ENCODE assay signal across 14 mouse cellular contexts in the genomic region with DNA sequence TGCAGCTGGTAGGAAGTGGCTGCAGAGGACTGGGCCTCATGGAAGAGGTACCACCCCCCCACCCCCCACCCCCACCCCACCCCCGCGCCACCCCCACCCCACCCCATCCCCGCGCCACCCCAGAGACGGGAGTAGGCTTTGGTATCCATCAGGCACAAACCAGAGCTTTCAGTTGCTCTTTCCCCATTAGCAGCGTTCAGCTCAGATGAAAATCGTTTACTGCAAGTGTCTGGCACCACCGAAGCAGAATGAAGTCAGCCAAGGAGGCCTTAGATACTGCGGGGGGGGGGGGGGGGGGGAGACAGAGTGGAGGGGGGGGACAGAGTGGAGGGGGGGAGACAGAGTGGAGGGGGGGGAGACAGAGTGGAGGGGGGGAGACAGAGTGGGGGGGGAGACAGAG. TPM values are rescaled to one million over a fixed set of nuclear protein-coding genes. Genes with fewer than 3 reads are reported as not detected.
DNase-seq lines count a peak whose midpoint lies in the region; ATAC-seq and TF ChIP-seq lines count a peak whose summit lies in the region.
"Had no signal": no experiment of that assay in that cellular context is flagged by ENCODE, and none has a peak within 500 bp of the region (broad histone marks: within the 10 kb centered on the region; RNA-seq: fewer than 3 reads in every experiment).

No protein-coding gene starts in this region.

- peak overlapping the region; percentile 57 for H3K9ac ChIP-seq in heart, embryonic 12.5 days
- no peak overlapping the region for H3K9ac ChIP-seq in lung, embryonic 14.5 days
- no peak overlapping the region for H3K9ac ChIP-seq in forebrain, postnatal 0 days
- H3K9ac ChIP-seq: midbrain, embryonic 15.5 days; neural tube, embryonic 15.5 days had no signal

- intact Hi-C loops in heart, postnatal 36 days (cut with DNase I), result no loop called here
- intact Hi-C loops in gastrocnemius, postnatal 14 days (cut with DNase I; ENCODE audit: low total_unique reads), result no loop called here
- intact Hi-C loops in gastrocnemius, postnatal 36 days (cut with DNase I), result no loop called here

- no peak for DNase-seq in heart, postnatal 36 days
- peak; percentile 35 for DNase-seq in lung, embryonic 14.5 days
- DNase-seq in lung, postnatal 10 days, result no peak
- DNase-seq in brain, embryonic 14.5 days (ENCODE audit: low read depth), result peak; percentile 84
- no peak for DNase-seq in forebrain, postnatal 0 days
- DNase-seq in gastrocnemius, postnatal 14 days, result no peak
- DNase-seq in gastrocnemius, postnatal 36 days, result no peak
- DNase-seq: adrenal gland, adult 8-10 months; gastrocnemius, postnatal 10 days; kidney, adult 18-20 months had no signal

- peaks cover 95% of the 10 kb centered on the region for H3K4me1 ChIP-seq in heart, embryonic 12.5 days (replicated peaks)
- peaks cover 21% of the 10 kb centered on the region for H3K4me1 ChIP-seq in lung, embryonic 14.5 days (ENCODE audit: insufficient read depth)
- peaks cover 12% of the 10 kb centered on the region for H3K4me1 ChIP-seq in forebrain, postnatal 0 days (ENCODE audit: insufficient read depth)

- WGBS in heart, embryonic 12.5 days, result 15% methylated on average over 4 of the region's 9 CpGs
- 7% methylated on average over 3 of the region's 9 CpGs for WGBS in lung, embryonic 14.5 days
- WGBS in forebrain, postnatal 0 days, result 6% methylated on average over 8 of the region's 9 CpGs

- no peak overlapping the region for H3K4me3 ChIP-seq in heart, embryonic 12.5 days
- no peak overlapping the region for H3K4me3 ChIP-seq in lung, embryonic 14.5 days (ENCODE audit: low read depth, low read length)
- H3K4me3 ChIP-seq in forebrain, postnatal 0 days (ENCODE audit: low read depth, low read length), result no peak overlapping the region
- H3K4me3 ChIP-seq: left cerebral cortex, adult 2 months; midbrain, embryonic 15.5 days; neural tube, embryonic 15.5 days had no signal

- H3K4me2 ChIP-seq in heart, embryonic 12.5 days, result peak overlapping the region; percentile 41
- H3K4me2 ChIP-seq in lung, embryonic 14.5 days, result no peak overlapping the region
- no peak overlapping the region for H3K4me2 ChIP-seq in forebrain, postnatal 0 days (ENCODE audit: low read depth)
- H3K4me2 ChIP-seq: midbrain, embryonic 15.5 days; neural tube, embryonic 15.5 days had no signal

- TF ChIP-seq CTCF in lung, embryonic 14.5 days (IDR thresholded peaks at IDR 0.05; ENCODE audit: low read depth), result no peak
- no peak for TF ChIP-seq CTCF in brain, embryonic 14.5 days (IDR thresholded peaks at IDR 0.05; ENCODE audit: borderline replicate concordance, extremely low read depth, insufficient read depth, insufficient read length)
- TF ChIP-seq CTCF in forebrain, postnatal 0 days (IDR thresholded peaks at IDR 0.05; ENCODE audit: low read depth), result no peak

- no peaks in the 10 kb centered on the region for H3K9me3 ChIP-seq in heart, embryonic 12.5 days (replicated peaks)
- H3K9me3 ChIP-seq in lung, embryonic 14.5 days (ENCODE audit: low read depth, low read length), result no peaks in the 10 kb centered on the region
- no peaks in the 10 kb centered on the region for H3K9me3 ChIP-seq in forebrain, postnatal 0 days (ENCODE audit: low read length)
- H3K9me3 ChIP-seq: midbrain, embryonic 15.5 days; neural tube, embryonic 15.5 days had no signal

- no peaks in the 10 kb centered on the region for H3K36me3 ChIP-seq in heart, embryonic 12.5 days
- no peaks in the 10 kb centered on the region for H3K36me3 ChIP-seq in lung, embryonic 14.5 days (ENCODE audit: insufficient read depth)
- H3K36me3 ChIP-seq in forebrain, postnatal 0 days (ENCODE audit: insufficient read depth), result no peaks in the 10 kb centered on the region
- H3K36me3 ChIP-seq: midbrain, embryonic 15.5 days; neural tube, embryonic 15.5 days had no signal

- no peaks in the 10 kb centered on the region for H3K27me3 ChIP-seq in heart, embryonic 12.5 days (replicated peaks)
- H3K27me3 ChIP-seq in lung, embryonic 14.5 days (ENCODE audit: insufficient read depth, low read length), result no peaks in the 10 kb centered on the region
- H3K27me3 ChIP-seq in forebrain, postnatal 0 days (ENCODE audit: insufficient read depth, low read length), result no peaks in the 10 kb centered on the region
- H3K27me3 ChIP-seq: midbrain, embryonic 15.5 days; neural tube, embryonic 15.5 days had no signal

- ATAC-seq in heart, embryonic 12.5 days (ENCODE audit: insufficient number of reproducible peaks, low FRiP score), result no peak
- ATAC-seq in lung, embryonic 14.5 days (ENCODE audit: insufficient read depth), result no peak
- ATAC-seq in forebrain, postnatal 0 days, result peak; percentile 35; the same call in 1 of the 2 replicates
- ATAC-seq: midbrain, embryonic 15.5 days had no signal

- no peak for TF ChIP-seq POLR2A in brain, embryonic 14.5 days (IDR thresholded peaks at IDR 0.05; ENCODE audit: borderline replicate concordance, extremely low read depth, insufficient read depth, insufficient read length, poor library complexity, severe bottlenecking)

- peak overlapping the region; percentile 95 for H3K27ac ChIP-seq in heart, embryonic 12.5 days (ENCODE audit: poor library complexity, severe bottlenecking)
- H3K27ac ChIP-seq in lung, embryonic 14.5 days (ENCODE audit: low read depth), result no peak overlapping the region; the same call in 1 of the 2 replicates
- H3K27ac ChIP-seq in forebrain, postnatal 0 days (ENCODE audit: low read depth, low read length), result no peak overlapping the region
- H3K27ac ChIP-seq: left cerebral cortex, adult 2 months had no signal

RNA-seq across cellular contexts. Expression of a gene that starts 28.8 kb away (rescaled TPM):
- polyA plus RNA-seq in heart, embryonic 12.5 days (2016; fragmentation: Nextera tagmentation; extraction: Ambion mirVana), result 0.20 TPM in 1 of 2 replicates, not detected in the other
- 10 to 100 TPM; 36.8 to 68.6 TPM for total RNA-seq in heart, postnatal 36 days (2021)
- 0.12 TPM in 1 of 2 replicates, not detected in the other for polyA plus RNA-seq in lung, embryonic 14.5 days (2014; fragmentation: Nextera tagmentation; extraction: Ambion mirVana)
- 0.33 and 0.42 TPM in 2 replicates for polyA plus RNA-seq in brain, embryonic 14.5 days (2012; rRNA removed)
- total RNA-seq in forebrain, postnatal 0 days (2014; rRNA removed), result 0.31 TPM in 1 of 2 replicates, not detected in the other
- polyA plus RNA-seq in forebrain, postnatal 0 days (2015; fragmentation: Nextera tagmentation; extraction: Ambion mirVana), result 0.26 TPM in 1 of 2 replicates, not detected in the other
- 10 to 100 TPM; 32.0 to 41.9 TPM for total RNA-seq in gastrocnemius, postnatal 14 days (2021)
- 10 to 100 TPM; 19.4 to 25.8 TPM for total RNA-seq in gastrocnemius, postnatal 36 days (2021)

RNA-seq across cellular contexts. Expression of a gene that starts 45.2 kb away (rescaled TPM):
- 29.5 and 31.4 TPM in 2 replicates for polyA plus RNA-seq in heart, embryonic 12.5 days (2016; fragmentation: Nextera tagmentation; extraction: Ambion mirVana)
- 10 to 100 TPM; 61.9 to 62.4 TPM for total RNA-seq in heart, postnatal 36 days (2021)
- 26.3 and 26.5 TPM in 2 replicates for polyA plus RNA-seq in lung, embryonic 14.5 days (2014; fragmentation: Nextera tagmentation; extraction: Ambion mirVana)
- polyA plus RNA-seq in brain, embryonic 14.5 days (2012; rRNA removed), result 13.0 and 13.6 TPM in 2 replicates
- 26.6 and 27.4 TPM in 2 replicates for total RNA-seq in forebrain, postnatal 0 days (2014; rRNA removed)
- polyA plus RNA-seq in forebrain, postnatal 0 days (2015; fragmentation: Nextera tagmentation; extraction: Ambion mirVana), result 18.3 and 19.4 TPM in 2 replicates
- 10 to 100 TPM; 26.2 to 28.4 TPM for total RNA-seq in gastrocnemius, postnatal 14 days (2021)
- total RNA-seq in gastrocnemius, postnatal 36 days (2021), result 10 to 100 TPM; 32.4 to 33.4 TPM

Comparison
In these comparisons a context has a peak if more than half of its experiments do, and no peak if none do; other contexts are left out.
1. DNase-seq: peak in lung, embryonic 14.5 days (single experiment) and brain, embryonic 14.5 days (single experiment); none in heart, postnatal 36 days (0 of 2), lung, postnatal 10 days (single experiment), forebrain, postnatal 0 days (single experiment), gastrocnemius, postnatal 14 days (single experiment) and gastrocnemius, postnatal 36 days (0 of 2).
2. RNA of a gene that starts 28.8 kb away (total RNA-seq): 36.8 to 68.6 TPM in heart, postnatal 36 days, 32.0 to 41.9 TPM in gastrocnemius, postnatal 14 days and 19.4 to 25.8 TPM in gastrocnemius, postnatal 36 days; 0.31 TPM in forebrain, postnatal 0 days; every median in the first group is over 10 times any median in the second.